Mouse (Mus musculus) hindbrain, embryonic 14.5 days (tissue): ENCODE results near the gene Ptprt. TPM values are rescaled to one million over a fixed set of nuclear protein-coding genes. Genes with fewer than 3 reads are reported as not detected.
A peak's percentile ranks its signal among the peaks of the same experiment; 100 is the strongest.
"Not testable (repeated sequence)": the region's sequence is repeated elsewhere in the genome, so short reads cannot be mapped to it uniquely, and the experiment has no call there.

ENCODE experiments used
- ATAC-seq: fragments of 200-750 bp; cut with Nextera tagmentation; 2 replicates; pipeline ENCODE4 v1.8.0; 2017; ENCODE audit warnings: moderate number of reproducible peaks, mild to moderate bottlenecking, moderate TSS enrichment, moderate library complexity; ENCODE audit not compliant: low FRiP score
- DNase-seq: peaks from one replicate; pipeline ENCODE4 v3.0.0-alpha.2; 2015; ENCODE audit warnings: low spot score
- H3K27ac ChIP-seq: fragments of 300-500 bp; sonication (generic); 2 replicates; pipeline ENCODE4 v1.5.1; 2014; ENCODE audit warnings: mild to moderate bottlenecking, moderate library complexity
- H3K27me3 ChIP-seq: fragments of 300-500 bp; sonication (generic); 2 replicates; pipeline ENCODE4 v1.6.1; 2014; ENCODE audit warnings: mild to moderate bottlenecking, low read length, mixed read lengths; ENCODE audit not compliant: control insufficient read depth, insufficient read depth
- H3K36me3 ChIP-seq: fragments of 300-500 bp; sonication (generic); replicated peaks from 2 replicates; pipeline ENCODE4 v1.6.1; 2014; ENCODE audit not compliant: control insufficient read depth, insufficient read depth
- H3K4me1 ChIP-seq: fragments of 300-500 bp; sonication (generic); replicated peaks from 2 replicates; pipeline ENCODE4 v1.6.1; 2014; ENCODE audit warnings: antibody characterized with exemption, low read length, mixed read lengths; ENCODE audit not compliant: control insufficient read depth, insufficient read depth
- H3K4me2 ChIP-seq: fragments of 300-500 bp; sonication (generic); replicated peaks from 2 replicates; pipeline ENCODE4 v1.6.1; 2014; ENCODE audit warnings: mild to moderate bottlenecking, moderate library complexity
- H3K4me3 ChIP-seq: fragments of 300-500 bp; sonication (generic); replicated peaks from 2 replicates; pipeline ENCODE4 v1.5.1; 2014; ENCODE audit warnings: mild to moderate bottlenecking, low read length
- H3K9ac ChIP-seq: fragments of 300-500 bp; sonication (generic); 2 replicates; pipeline ENCODE4 v1.6.1; 2014
- H3K9me3 ChIP-seq: fragments of 300-500 bp; sonication (generic); 2 replicates; pipeline ENCODE4 v1.6.1; 2016; ENCODE audit warnings: low read length; ENCODE audit not compliant: control insufficient read depth
- WGBS: fragments of 180-500 bp; shearing (Covaris S2); extraction: QIAGEN DNeasy Blood & Tissue Kit; methylation state at CpG from one replicate; pipeline ENCODE4 v1.1.7; 2014; 5-methylcytosine and 5-hydroxymethylcytosine counted together
- polyA plus RNA-seq: library from polyadenylated mRNA; unstranded; fragments of >200 nt; fragmentation: Nextera tagmentation; extraction: Ambion mirVana; gene quantifications from 2 replicates; pipeline ENCODE4 v1.2.1, GENCODE M21; 2014

Gene Ptprt
- polyA plus RNA-seq, 1 experiment from 2014 or later: 21.5 TPM

- H3K4me2 ChIP-seq, H3K27ac ChIP-seq: not testable (repeated sequence)
- WGBS: 16% methylated on average over 5 of the region's 15 CpGs
Observed at GRCm38 (mm10) chr2:161511880-161512570, 1148.9 kb downstream of the Ptprt start.

GRCm38 (mm10) chr2:161511101-161511759, 1149.7 kb downstream of the Ptprt start:
- H3K27ac ChIP-seq: no peak overlapping the region
- peak overlapping the region; percentile 52 for H3K9ac ChIP-seq
- H3K4me1 ChIP-seq: peaks cover 9% of the 10 kb centered on the region; the same call in 1 of the 2 replicates
- ATAC-seq (no peak), DNase-seq (no peak)
- no peaks in the 10 kb centered on the region for H3K9me3 ChIP-seq
- 20% methylated on average over 8 of the region's 8 CpGs for WGBS
- no peaks in the 10 kb centered on the region for H3K36me3 ChIP-seq
- peak overlapping the region; percentile 82 for H3K4me2 ChIP-seq
- H3K27me3 ChIP-seq: no peaks in the 10 kb centered on the region
- H3K4me3 ChIP-seq: peak overlapping the region; percentile 43

More at GRCm38 (mm10) chr2:161511880-161512570, 1148.9 kb downstream of the Ptprt start:
- ATAC-seq (peak; percentile 71), DNase-seq (peak; percentile 69)
- not testable (repeated sequence) for H3K4me3 ChIP-seq, H3K36me3 ChIP-seq, H3K4me1 ChIP-seq, H3K9ac ChIP-seq, H3K9me3 ChIP-seq, H3K27me3 ChIP-seq

- Histone ChIP-seq H3K27me3 (no peaks in the 10 kb centered on the region), H3K9ac (peak overlapping the region; percentile 46; the same call in 1 of the 2 replicates), H3K4me3 (peak overlapping the region; percentile 28), H3K27ac (peak overlapping the region; percentile 38; the same call in 1 of the 2 replicates), H3K36me3 (no peaks in the 10 kb centered on the region), H3K4me2 (peak overlapping the region; percentile 56), H3K4me1 (peaks cover 6% of the 10 kb centered on the region; the same call in 1 of the 2 replicates), H3K9me3 (no peaks in the 10 kb centered on the region)
- ATAC-seq (no peak), DNase-seq (no peak)
- WGBS: 7% methylated on average over 13 of the region's 13 CpGs
Observed at GRCm38 (mm10) chr2:161499097-161499899, 1161.6 kb downstream of the Ptprt start.

GRCm38 (mm10) chr2:161498449-161499096, 1162.4 kb downstream of the Ptprt start:
- Histone ChIP-seq H3K9ac (peak overlapping the region; percentile 46; the same call in 1 of the 2 replicates), H3K4me3 (peak overlapping the region; percentile 28), H3K4me1 (peaks cover 6% of the 10 kb centered on the region; the same call in 1 of the 2 replicates), H3K4me2 (peak overlapping the region; percentile 56), H3K27me3 (no peaks in the 10 kb centered on the region), H3K36me3 (no peaks in the 10 kb centered on the region), H3K9me3 (no peaks in the 10 kb centered on the region), H3K27ac (peak overlapping the region; percentile 38; the same call in 1 of the 2 replicates)
- WGBS: 13% methylated on average over 13 of the region's 13 CpGs
- DNase-seq: peak; percentile 38
- ATAC-seq: no peak

- Histone ChIP-seq H3K4me3 (no peak overlapping the region), H3K36me3 (no peaks in the 10 kb centered on the region), H3K9me3 (no peaks in the 10 kb centered on the region), H3K4me1 (no peaks in the 10 kb centered on the region), H3K4me2 (no peak overlapping the region), H3K27ac (no peak overlapping the region), H3K9ac (no peak overlapping the region), H3K27me3 (no peaks in the 10 kb centered on the region)
- 79% methylated on average over 1 of the region's 1 CpGs for WGBS
- no peak for DNase-seq
- ATAC-seq: no peak
Observed at GRCm38 (mm10) chr2:161481741-161482140, 1179.2 kb downstream of the Ptprt start.

DNA sequence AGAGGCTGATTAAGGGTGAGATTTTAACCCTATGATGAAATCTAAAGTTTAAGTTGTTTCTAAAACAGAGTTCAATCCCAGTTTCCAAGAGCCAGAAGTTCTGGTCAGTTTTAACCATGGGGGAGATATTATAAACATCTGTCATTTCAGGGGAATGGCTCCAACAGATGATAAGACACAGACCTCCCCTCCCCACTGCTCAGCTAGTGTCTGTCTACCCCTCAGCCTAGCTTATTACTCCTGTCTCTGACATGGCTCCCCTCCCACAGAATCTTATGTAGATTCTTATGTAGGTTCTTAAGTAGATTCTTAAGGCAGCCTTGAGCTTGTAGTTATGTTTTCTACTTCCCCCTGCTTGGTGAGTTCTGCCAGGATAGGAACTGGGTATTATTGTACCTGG, 1180.5 kb downstream of the Ptprt start:
- H3K4me3 ChIP-seq: no peak overlapping the region
- no peak overlapping the region for H3K9ac ChIP-seq
- H3K9me3 ChIP-seq: no peaks in the 10 kb centered on the region
- no peak overlapping the region for H3K4me2 ChIP-seq
- no peaks in the 10 kb centered on the region for H3K27me3 ChIP-seq
- no peaks in the 10 kb centered on the region for H3K4me1 ChIP-seq
- H3K36me3 ChIP-seq: no peaks in the 10 kb centered on the region
- no peak overlapping the region for H3K27ac ChIP-seq
- ATAC-seq: no peak
- DNase-seq: no peak
